Mouse (Mus musculus): ENCODE data around the gene Gramd4.

GRCm38 (mm10) chr15:86041421-86041820 lies 16.1 kb upstream of the Gramd4 start:
- TF ChIP-seq MAX (IDR thresholded peaks at IDR 0.05; ENCODE audit: low read depth) (no peak), MYOG (IDR thresholded peaks at IDR 0.05; ENCODE audit: control insufficient read depth in 1 of 3, insufficient read depth in 1 of 3, insufficient read length in 2 of 3, low read depth in 2 of 3) (no peak), POLR2AphosphoS2 (IDR thresholded peaks at IDR 0.05; ENCODE audit: insufficient read length, low read depth) (no peak), E2F4 (IDR thresholded peaks at IDR 0.05; ENCODE audit: insufficient read depth) (no peak), MYOD1 (IDR thresholded peaks at IDR 0.05; ENCODE audit: control insufficient read depth in 1 of 3, insufficient read length in 2 of 3, low read depth in 2 of 3) (no peak), POLR2A (IDR thresholded peaks at IDR 0.05; ENCODE audit: insufficient read length, low read depth) (no peak), CEBPB (IDR thresholded peaks at IDR 0.05; ENCODE audit: insufficient read depth, poor library complexity, severe bottlenecking) (no peak), TCF3 (IDR thresholded peaks at IDR 0.05; ENCODE audit: insufficient read length, low read depth) (no peak), USF1 (IDR thresholded peaks at IDR 0.05; ENCODE audit: low read depth) (no peak), TCF12 (IDR thresholded peaks at IDR 0.05; ENCODE audit: insufficient read depth, poor library complexity, severe bottlenecking) (no peak), REST (IDR thresholded peaks at IDR 0.05; ENCODE audit: insufficient read depth, insufficient read length) (no peak)

Measured in myocyte (in vitro differentiated cells).